Mouse (Mus musculus) cerebellum, postnatal 4 days (tissue): ENCODE data around the gene Gna13.

Experiments
- DNase-seq, 2 experiments: peaks; one replicate each; pipeline ENCODE4 v3.0.0; 2022; ENCODE audit warnings: low spot score in 2 of 2, mixed read lengths in 1 of 2

Gna13 gene

DNA sequence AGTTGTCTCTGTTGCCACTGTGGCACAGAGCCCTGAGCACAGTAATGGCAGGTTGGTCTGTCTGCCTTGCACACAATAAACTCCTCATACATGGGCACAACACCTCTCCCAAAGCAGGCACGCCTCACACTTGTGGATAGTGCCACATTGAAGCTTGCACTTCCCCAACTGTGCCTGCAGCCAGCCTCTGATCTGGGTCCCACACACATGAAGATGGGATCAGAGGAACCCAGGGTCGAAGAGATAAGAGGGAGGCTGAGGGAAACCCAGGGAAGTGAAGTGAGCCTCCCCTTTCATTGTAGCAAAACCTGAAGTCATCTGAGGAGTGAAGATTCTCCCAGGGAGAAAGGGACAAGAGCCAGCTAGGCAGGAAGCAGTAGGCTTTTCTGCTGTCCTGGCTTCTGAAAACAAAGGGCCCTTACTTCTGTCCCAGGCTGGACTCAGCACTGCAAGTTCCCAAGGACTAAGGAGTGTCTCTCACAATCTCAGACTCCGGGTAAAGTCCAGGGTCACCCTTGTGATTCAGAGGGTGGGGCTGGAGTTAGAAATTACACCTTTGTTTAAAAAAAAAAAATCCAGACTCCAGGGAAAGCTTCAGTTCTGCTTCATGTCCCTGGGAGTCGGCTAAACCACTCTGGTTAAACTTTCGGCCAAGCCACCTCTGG, 12.8 kb upstream of the Gna13 start:
- no peak for DNase-seq

DNA sequence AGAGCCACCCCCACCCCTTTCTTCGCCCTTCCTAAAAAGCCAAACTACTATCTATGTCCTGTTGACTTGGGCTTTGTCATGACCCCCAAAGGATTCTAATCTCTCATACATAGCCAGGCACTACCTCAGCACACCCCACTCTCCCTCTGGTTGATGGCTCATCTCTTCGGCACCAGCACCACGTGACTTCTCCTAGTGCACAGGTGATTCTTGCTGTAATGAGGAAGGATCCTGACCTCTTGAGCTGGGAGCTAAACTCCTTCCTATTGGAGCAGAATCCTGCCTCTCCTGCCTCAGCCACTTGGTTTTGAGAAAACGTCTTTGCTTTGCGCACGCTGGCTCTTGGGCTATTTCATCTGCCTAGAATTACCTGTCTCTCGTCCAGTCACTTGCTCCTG, 12.3 kb upstream of the Gna13 start:
- no peak for DNase-seq

DNA sequence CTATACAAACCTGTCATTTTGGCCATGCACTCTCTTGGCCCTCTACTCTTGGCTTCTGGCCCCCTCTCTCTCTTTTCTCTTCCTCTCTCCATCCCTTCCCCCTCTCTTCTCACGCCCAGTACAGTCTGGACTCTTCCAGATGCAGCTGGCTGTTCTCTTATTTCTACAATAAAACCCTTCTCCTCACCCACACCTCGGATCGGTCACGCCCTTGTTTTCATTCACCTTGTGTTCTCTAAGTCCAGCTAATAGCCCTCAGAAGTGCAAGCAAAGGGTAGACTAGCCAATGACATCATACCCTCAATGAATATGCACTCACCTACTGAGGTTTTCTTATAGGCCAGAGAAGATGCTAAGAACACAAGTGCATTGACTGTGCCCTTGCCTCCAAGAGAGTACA, 11.1 kb upstream of the Gna13 start:
- DNase-seq = no peak

GRCm38 (mm10) chr11:109353391-109354235, 9.0 kb upstream of the Gna13 start:
- DNase-seq = no peak

GRCm38 (mm10) chr11:109354236-109354613, 8.4 kb upstream of the Gna13 start:
- no peak for DNase-seq

DNA sequence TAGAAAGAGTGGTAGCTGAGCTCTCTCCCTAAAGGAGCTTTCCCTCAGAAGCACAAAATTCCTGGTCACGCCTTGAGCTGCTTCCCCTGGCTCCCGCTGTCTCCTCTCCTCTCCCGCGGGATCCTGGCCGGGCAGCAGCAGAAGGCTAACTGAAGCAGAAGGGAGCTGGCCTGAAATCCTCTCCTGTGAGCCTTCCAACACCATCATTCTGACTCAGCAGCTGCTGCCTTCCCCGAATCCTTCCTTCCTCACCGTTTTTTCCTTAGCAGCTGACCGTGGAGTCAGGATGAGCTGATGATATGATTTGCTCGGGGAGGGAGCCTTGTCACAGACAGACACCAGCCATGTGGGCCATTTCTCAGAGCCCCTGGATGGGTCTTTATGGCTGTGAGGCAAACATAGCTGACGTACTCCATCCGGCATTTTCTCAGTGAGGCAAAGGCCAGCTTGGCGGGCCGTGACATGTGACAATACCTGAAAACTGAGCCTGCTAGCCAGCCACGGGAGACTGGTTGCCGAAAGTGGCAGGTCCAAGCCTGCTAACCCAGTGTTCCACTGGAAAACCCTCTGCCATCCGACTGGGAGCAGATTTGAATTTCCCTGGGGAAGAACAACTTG, 6.8 kb upstream of the Gna13 start:
- peak in 1 of 2 experiments; percentile 44 for DNase-seq

DNA sequence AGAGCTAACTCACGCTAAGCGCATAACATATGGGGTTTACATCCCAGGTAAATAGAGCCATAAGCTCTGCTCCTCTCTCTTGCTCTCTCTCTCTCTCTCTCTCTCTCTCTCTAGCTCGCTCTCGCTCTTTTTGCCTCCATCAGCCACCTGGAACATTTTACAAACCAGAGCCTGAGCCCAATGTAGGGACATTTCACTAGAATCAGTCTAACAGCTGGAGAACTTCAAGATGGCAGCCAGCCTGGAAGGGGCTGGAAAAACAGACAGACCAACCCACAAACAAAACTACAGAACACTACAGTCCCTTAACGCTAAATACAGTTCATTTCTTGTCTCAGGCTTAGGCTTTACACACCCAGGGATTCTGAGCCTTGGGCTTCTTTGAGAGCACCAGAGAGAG, 5.5 kb upstream of the Gna13 start:
- DNase-seq = no peak

GRCm38 (mm10) chr11:109358549-109358948, 4.1 kb upstream of the Gna13 start:
- no peak for DNase-seq

DNA sequence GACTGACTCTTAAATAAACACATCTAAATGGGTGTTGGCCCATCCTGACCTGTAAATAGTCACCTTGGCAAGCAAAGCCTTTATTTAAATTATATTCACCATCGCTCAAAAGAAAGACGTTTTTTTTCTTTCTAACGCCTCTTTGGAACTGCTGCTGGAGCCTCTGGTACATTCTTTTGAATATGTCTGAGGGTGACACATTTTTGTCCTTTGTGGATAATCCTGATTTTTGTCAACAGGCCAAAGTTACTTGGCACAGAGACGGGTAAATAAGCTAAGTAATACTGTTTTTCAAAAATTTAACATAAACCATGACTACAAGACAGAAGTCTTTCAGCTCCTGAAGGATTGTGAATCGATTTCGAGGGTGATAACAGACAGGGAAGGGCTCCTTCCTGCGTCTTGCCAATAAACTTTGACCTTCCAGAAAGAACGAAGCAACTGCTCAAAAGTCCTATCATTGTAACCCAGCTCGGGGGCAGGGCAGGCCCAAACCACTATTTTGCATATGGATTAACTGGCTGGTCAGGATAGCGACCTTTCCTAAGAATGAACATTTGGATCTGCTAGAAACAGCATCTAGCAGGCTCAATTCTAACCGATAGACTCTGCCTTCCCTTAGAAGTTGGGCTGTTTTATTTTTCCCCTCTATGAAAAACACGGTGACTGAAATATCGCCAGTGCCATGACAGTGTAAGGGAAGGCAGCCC, 3.4 kb upstream of the Gna13 start:
- no peak for DNase-seq

GRCm38 (mm10) chr11:109360102-109360501, 2.5 kb upstream of the Gna13 start:
- DNase-seq = no peak

DNA sequence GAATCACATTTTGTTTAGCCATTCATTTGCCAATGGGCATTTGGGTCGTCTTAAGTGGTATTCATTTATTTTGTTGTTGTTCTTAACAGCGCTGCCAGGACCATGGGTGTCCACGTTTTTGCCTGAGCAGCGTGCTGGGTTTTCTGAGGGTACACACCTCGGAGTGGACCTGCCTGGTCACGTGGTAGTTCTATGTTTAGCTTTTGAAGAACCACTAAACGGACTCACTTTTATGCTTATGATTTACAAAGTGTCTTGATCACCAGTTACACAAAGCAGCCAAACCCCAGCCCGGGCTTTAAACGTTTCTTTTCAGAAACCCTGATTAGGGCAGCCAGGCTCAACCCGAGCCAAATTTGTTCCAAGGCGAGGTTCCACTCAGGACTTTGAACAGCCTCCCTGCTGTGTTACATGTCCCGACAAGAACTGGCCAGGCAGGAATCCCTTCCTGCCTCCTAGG, 2.0 kb upstream of the Gna13 start:
- no peak for DNase-seq

- DNase-seq = no peak
These were observed 1.4 kb upstream of the Gna13 start for GRCm38 (mm10) chr11:109361241-109361630.

DNA sequence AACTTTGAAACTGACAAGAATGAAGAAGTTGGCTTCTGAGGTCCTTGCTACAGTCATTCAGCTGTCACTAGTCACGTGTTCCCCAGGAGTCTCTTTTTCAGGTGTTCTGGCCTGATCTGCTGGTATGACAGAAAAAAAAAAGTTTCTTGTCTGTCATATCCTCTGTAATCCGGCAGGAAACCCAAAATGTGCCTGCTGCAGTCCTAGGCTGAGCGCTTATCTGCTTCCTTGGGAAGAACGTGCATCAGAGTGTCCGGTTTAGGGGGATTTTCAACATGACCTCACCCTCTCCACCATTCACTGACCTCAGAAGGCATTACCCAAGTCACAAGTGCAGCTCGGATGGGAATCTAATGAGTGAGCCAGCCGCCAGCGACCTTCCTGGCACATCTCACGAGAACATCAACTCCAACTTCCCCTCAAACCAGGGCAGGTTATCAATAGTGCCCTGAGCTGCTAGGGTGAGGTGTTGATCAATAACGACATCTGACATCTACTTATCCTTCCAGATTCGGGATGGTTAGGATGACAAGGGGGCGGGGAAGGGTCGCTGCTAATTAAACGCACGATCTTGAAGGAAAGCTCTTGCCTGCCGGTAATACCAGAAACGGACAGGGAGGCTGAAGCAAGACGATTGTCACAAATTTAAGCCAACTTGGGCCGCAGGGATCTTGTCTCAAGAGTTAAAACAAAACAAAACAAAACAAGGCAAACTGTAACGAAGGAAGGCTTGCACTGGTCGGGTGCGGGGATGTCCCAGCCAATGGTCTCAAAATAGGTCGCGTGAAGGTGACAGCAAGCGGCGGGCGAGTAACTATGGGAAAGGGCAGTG, 784 bp upstream of the Gna13 start:
- DNase-seq = no peak

DNA sequence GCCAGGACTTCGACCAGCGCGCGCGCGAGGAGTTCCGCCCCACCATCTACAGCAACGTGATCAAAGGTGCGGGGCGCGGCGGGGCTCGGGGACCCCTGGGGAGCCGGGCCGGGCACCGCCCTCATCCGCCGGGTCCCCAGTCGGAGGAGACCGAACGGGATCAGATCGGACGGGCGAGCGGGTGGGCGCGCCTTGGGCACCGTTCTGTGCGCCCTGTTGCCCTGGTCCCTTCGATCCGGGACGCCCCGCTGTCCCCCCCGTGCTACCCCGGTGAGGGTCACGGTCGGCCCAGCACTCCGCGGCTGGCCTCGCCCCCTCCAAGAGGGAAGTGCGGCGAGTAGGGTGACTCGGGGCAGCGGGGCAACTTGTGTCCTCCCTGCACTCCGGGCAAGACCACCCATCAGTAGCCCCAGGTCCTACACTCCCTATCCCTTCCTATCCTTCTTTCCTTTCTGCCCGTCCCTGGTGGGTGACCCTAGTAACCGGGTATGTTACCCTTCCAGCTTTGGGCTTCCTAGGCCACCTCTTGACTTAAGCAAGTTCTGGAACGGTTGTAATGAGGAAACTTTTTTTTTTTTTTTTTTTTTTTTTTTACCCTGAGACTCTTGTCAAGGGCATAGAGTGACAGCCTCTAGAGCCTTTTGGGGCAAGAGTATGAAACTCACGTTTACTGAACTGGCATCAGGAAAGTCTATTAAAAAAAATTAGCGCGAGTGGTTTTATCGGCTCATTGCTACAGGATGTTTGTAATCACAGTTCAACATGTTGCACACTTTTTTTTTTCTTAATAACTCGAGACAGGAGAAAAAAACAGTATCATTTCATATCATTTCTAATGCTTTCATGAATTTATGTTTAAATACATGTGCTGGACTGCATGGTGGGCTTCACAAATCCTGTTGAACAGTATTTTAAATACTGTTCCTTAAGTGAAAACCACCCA, 831 bp downstream of the Gna13 start:
- DNase-seq = no peak

DNA sequence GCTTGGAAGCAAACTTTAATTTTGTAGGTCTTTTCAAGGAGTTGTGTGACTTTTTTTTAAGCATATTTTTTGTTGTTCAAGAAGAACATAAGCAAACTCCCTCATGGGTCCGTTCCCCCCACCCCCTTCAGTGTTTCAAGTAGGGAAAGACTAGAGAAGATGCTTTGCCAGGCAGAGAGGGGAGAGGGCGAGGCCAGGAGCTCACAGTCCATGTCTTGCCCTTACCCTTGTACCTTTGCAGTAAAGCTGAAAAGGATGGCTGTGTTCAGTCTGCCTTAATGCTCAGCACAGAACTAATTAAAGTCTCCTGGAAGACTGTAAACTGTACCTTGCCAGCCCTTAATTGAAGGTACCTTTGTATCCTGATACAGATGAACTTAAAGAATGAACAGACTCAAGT, 1.7 kb downstream of the Gna13 start:
- DNase-seq = no peak

GRCm38 (mm10) chr11:109364881-109365280, 2.2 kb downstream of the Gna13 start:
- DNase-seq = no peak

GRCm38 (mm10) chr11:109365818-109366217, 3.2 kb downstream of the Gna13 start:
- DNase-seq = no peak

GRCm38 (mm10) chr11:109366802-109367579, 4.4 kb downstream of the Gna13 start:
- no peak for DNase-seq

- no peak for DNase-seq
These were observed 6.5 kb downstream of the Gna13 start for GRCm38 (mm10) chr11:109369026-109369637.
